Mouse (Mus musculus) embryo, embryonic 11 days (tissue): Measurements from ENCODE around the gene Smg1.

Experiments
- DNase-seq: peaks from one replicate; pipeline ENCODE4 v3.0.0-alpha.2; 2015

Smg1 gene

DNA sequence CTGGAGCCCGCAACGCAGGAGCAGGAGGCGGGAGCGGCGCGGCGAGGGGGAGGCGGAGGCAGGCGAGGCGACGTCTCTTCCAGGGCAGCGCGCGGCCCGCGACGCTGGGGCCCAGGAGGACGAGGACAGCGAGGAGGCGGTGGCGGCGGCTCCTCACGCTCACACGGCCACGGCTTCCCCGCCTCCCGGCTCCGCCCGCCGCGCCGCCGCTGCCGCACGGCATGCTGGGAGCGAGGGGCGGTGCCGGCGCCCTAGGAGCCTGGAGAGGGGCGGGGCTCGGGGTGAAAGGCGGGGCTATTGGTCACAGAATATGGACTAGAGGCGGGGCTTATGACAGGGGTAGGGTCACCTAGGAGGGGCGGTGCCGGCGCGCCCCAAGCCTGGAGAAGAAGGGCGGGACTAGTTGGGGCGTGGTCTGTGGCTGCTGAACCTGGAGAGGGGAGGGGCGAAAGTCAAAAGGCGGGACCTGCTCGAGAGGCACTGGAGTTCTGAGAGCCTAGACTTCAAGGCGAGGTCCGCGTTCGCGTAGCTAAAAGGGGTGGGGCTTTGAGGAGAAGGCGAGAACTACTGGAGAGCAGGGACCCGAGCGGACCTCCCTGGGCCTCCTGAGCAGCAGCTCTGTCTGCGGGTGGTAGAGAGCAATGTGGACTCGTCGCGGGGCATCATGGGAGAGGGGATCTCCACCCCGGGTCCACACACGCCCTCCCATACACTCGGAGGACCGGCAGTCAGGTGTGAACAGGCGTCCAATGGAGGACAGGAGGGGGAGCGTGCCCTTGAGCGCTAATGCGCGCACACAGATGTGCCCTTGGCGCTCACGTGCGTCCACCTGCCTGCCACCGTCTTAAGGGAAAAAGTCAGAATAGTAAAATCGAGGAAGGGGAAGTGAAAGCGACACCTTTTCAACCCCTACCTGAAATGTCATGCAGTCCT lies at the start of gene Smg1:
Smg1 (minus strand) TSS at position 218 of the 933 bp plus-strand sequence.
- DNase-seq, result peak; percentile 99

DNA sequence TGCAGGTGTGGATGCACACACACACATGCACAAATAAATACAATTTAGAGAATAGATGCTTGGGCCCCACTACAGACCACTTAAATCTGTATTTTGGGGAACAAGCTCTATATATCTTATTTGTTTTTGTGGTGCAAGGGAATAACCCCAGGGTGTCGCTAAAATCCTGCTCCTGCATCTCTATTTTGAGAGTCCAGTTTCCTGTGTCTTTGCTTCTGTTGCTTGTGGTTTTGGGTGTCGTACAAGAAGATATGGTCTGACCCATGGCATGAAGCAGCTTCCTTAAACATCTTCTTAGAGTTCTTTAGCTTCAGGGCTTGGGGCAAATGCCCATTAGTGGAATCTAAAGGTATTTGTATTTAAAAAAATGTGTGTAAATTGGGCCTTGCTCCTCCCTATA lies 39.7 kb upstream of the Smg1 start:
- no peak for DNase-seq

DNA sequence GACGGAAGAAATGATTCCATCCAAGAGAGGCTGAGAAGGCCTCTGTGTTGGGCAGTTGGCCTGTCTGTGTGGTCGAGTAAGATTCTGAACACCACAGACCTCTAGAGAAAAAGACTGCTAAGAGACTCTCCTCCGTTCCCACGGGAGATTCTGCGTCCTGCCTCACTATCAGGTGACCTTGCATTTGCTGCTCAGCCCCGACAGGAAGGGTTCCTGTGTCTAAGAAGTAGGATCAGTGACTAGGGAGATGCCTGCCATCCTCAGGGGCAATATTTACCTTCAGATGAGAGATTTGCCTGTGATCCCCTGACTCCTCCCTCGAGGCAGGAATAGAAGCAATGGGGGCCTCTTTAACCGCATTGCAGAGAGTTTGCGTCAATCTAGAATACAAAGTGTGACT lies 39.1 kb upstream of the Smg1 start:
- no peak for DNase-seq

DNA sequence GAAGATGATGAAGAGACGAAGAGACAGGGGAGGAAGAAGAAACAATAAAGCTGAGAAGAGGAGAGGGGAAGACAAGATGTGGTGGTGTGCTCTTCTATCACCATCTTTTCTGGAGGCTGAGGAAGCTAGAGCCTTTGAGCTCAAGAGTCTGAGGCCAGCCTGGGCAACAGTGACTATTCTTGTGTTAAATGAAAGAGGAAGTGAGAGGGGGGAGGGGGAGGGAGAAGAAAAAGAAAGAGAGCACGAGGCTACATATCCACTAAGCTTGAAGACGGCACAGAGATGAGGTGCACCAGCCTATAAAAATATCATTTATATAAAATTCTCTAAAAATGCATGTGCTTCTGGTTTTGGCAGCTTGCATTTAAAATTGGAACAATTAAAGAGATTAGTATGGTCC lies 36.1 kb upstream of the Smg1 start:
- no peak for DNase-seq

DNA sequence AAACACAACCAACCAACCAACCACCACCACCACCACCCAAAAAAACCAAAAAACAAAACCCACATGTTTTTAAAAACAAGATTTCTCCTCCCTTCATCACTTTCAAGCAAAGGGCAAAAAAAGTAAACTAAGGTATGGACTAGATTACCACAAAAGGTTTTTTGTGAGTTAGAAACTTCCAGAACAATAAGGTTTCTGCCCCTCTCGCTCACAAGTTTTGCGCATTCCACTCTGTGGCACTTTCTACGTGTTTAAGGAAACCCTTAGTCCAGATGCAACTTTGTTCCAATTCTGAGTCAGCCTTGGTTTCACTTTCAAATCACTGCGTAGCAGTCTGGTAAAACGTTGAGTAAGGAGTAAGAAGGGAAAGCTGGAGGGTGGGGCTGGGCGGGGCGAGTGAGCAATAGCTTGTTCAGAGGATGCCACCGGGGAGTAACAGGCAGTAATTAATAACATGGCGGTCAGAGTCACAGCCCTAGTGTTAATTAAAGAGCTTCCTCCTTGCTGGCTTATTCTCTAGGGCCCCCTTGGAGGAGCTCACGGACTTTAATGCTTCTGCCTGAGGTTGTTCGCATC lies 34.0 kb upstream of the Smg1 start:
- DNase-seq, result no peak

DNA sequence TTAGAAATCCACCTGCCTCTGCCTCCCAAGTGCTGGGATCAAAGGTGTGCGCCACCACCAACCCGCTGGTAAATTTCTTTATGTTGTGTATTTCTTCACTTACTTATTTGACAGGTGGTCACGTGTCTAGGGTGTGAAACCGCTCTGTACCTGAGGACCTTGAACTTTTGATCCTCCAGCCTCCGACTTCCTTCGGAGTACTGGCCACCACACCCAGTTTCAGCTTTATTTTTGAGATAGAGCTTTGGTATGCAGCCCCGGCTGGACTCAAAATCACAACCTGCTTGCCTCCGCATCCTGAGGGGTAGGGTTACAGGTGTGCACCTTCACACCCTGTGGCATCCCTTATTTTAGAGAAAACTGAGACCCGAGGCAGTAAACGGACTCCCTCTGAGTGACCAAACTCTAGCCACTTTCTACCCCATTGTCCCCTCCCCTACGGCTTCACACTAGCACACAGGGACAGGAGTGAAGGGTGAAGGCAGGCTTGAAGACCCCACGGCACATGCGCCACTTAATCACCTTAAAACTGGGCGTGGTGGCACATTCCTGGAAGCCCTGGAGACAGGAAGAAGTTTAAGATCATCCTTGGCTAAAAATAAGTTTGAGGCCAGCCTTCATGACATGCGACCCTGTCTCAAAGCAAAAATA lies 33.3 kb upstream of the Smg1 start:
- DNase-seq, result no peak

DNA sequence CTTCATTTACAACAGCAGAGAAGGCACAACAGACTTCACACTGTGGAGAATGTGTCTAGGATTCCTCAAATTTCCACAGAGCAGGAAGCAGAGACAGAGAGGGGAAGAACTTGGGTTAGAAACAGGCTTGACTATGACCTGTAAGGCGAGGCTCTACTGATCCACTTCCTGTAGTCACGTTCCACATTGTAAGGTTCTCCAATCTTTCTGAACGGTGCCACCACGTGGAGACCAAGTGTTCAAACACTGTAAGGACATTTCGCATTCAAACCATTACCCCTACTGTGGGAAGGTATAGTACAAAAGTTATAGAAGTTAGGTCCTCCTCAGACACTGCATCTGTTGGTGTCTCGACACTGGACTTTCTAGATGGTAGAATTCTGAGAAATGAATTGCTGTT lies 31.8 kb upstream of the Smg1 start:
- no peak for DNase-seq

DNA sequence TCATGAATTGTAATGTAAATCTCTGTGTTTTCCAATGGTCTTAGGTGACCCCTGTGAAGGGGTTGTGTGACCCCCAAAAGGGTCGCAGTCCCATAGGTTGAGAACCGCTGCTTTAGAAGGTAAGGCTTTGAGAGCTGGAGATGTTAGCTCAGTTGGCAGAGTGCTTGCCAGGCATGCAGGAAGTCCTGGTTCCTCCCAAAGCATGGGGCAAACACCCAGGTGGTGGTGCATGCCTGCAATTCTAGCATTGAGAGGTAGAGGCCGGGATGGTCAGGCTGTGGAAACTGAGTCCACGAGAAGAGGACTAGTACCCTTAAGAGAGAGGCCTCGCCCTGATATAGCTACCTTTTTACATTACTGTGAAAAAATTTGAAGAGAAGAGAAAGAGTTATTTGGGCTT lies 31.4 kb upstream of the Smg1 start:
- DNase-seq, result no peak

DNA sequence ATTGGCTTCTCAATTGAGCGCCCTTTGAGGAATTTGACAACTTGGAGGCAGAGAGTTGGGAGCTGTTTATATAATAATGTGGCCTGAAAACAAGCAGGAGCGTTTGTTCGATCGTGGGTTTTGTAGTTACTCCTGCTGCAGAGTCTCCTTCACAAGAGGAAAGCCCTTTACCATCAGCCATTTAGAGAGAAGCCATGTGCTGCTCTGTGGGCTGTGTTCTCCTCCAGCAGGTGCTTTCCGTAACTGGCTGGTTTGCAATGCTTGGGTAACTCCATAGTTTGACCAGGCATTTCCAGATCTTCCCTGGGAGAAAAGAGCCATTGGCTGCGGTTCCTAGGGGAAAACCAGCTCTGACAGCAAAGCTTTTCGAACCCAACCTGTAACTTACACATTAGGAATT lies 30.7 kb upstream of the Smg1 start:
- no peak for DNase-seq

DNA sequence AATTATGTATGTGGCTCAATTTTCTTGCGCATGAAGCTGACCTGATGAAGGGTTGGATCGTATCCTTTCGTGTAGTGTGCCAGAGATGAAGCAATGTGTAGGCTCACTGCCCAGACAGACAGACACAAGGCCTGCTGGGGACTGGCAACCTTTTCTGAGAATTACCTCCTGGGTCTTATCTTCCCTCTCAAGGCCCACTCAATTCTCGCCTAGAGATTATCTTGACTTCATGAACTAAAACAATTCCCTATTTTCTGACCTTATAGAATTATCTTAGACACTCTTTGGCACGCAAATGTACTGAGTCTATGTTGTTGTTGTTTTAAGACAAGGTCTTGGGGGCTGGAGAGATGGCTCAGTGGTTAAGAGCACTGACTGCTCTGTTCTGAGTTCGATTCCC lies 22.6 kb upstream of the Smg1 start:
- DNase-seq, result no peak

DNA sequence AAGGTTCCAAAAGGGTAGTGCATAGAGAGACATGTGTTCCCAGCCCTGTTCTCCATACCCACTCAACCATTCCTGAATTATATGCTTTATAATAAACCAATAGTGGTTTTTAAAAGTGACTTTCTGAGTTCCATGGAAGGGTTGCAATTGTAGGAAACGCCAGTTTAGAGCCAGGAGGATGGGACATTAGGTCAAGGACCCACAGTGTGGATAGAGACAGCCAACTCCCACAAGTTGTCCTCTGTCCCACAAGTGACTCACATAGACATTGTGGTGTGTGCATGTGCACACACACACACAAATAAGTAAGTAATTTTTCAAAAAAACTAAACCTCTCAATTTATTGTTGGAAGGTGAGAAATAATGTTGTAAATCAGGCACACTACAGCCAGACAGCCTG lies 20.1 kb upstream of the Smg1 start:
- no peak for DNase-seq

DNA sequence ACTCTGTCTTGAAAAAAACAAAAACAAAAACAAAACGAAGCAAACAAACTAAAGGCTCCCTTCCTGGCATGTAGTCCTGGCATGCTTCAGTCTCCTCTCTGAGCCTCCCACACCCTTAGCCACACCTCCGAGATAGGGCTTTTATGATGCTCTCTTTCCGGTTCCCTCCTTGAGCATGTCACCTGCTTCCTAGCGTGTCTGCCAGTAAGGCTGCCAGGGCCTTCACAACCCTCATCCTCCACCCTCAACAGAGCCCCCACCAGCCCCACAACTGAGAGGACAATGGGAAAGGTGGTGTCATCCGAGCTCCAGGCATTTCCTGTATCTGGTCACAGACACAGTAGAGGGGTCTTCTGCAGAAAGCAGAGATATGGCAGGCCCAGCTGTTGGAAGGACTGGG lies 18.9 kb upstream of the Smg1 start:
- DNase-seq, result no peak

DNA sequence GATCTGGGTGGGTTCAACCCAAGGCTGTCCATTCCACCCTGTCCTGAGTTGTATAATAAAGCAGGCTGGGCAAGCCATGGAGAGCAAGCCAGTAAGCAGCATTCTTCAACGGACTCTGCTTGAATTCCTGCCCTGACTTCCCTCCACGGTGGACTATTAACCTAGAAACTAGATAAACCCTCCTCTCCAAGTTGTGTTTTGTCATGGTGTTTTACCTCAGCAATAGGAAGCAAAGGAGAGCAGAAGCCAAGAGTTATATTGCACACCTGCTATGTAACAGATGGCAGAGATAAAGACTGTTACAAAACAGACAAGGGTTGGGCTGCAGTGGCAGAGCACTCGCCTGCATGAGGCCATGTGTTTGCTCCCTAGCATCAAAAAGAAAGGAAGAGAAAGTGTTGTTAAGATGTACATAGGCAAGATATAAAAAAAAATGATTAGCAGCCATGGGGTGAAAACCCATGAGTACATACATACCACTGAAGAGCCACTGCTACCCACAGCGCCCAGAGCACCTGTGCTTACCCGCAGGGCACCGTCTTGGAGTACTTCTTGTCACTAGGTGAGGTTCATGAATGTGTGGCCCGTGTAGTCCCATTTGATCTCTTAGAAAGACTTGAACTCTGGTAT lies 16.3 kb upstream of the Smg1 start:
- no peak for DNase-seq

DNA sequence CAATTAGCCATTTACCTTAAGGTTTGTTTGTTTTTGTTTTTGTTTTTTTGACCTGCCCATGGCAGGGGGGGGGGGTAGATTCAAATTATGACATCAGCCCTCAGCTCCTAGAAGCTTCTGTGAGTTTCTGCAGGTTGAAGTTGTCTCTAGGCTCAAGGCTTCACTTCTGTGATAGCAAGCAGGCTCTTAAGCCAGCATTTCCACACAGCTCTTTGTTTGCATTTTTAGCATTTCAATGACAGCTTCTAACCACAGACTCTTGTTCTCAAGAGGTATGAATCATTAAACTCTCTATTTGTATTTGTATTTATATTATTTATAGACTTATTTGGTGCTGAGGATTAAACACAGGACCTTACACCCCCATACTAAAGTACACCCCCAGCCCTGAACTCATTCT lies 15.0 kb upstream of the Smg1 start:
- DNase-seq, result no peak

DNA sequence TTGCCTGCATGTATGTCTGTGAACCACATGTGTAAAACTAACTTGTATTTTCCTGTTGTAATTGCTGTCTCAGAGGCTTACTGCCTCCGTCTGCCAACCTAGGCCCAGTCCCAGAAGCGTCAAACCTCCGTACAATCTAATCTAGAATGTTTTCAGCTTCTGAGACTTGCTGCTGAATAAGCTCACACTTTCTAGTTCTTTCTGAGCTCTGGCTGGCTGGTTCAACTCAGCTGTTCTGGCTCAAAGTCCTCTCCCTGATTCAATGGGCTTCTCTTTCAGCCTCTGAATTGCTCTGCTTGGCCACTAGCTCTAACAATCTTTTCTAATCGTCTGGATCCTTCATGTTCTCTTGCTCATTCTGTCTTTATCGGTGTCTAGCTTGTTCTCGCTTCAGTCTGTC lies 13.3 kb upstream of the Smg1 start:
- DNase-seq, result no peak

DNA sequence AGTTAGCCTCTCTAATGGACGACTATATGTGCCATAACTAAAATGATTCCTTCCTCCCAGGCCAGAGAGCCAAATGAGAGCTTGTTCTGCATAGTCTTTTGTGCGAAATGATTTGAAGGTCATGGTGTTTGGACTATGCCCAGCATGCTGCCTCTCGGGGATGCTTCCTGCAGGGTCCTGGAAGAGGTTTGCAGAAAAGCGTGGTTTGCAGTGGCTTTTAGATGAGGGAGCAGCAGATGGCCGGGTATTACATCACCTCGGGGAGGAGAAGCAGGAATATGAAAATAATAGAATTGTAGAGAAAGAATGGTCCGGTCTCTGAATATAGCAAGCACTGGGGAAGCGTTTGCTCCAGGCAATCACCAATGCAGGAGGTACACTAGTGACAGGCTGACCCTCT lies 11.0 kb upstream of the Smg1 start:
- no peak for DNase-seq

DNA sequence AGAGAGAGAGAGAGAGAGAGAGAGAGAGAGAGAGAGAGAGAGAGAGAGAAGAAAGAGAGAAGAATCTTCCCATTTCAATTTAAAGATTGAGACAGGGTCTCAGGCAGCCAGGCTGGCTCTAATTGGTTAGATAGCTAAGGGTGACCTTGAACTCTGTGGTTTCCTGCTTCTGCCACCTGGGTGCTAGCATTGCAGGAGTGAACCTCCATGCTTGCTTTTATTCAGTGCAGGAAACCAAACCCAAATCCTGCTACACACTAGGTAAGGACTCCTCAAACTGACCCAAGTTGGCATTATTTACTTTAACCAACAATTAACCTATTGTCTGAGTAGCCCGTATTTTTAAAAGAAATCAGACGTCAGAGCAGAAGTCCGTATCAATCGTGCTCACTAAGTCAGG lies 10.5 kb upstream of the Smg1 start:
- no peak for DNase-seq

DNA sequence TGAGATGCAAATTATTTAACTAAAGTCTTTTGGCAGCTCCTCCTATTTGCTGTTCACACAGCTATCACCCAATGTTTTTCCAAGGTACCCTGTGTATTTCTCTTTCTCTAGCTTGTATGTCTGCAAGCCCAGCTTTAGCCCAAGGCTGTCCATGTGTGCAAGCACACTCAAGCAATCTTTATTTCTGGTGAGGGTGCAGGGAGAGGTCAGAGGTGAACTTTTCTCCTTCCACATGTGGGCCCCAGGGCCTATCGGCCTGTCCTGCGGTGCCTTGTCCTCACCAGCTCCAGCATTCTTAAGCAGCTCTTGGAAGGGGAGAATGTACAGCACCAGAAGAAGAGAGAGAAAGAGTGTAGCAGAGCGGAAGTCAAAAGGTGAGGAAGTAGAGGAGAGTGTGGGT lies 9.5 kb upstream of the Smg1 start:
- no peak for DNase-seq

DNA sequence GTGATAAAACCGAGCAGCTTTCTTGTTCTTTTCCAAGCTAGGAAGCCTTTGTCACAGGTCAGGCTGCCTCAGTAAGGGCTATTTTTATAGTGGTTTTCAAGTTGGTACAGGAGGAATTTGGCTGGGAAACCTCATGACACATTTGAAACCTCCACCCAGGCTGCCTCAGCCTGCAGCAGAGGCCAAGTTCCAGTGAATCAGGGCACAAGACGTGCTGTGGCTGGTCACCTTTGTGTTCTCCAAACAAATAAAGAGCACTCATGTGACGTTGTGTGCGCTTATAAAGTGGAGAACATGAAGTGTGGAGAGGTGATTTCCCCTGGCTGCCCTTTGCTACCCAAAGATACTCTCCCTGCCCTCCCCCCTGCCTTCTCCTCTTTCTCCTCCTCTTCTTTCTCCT lies 8.9 kb upstream of the Smg1 start:
- peak; percentile 17 for DNase-seq

DNA sequence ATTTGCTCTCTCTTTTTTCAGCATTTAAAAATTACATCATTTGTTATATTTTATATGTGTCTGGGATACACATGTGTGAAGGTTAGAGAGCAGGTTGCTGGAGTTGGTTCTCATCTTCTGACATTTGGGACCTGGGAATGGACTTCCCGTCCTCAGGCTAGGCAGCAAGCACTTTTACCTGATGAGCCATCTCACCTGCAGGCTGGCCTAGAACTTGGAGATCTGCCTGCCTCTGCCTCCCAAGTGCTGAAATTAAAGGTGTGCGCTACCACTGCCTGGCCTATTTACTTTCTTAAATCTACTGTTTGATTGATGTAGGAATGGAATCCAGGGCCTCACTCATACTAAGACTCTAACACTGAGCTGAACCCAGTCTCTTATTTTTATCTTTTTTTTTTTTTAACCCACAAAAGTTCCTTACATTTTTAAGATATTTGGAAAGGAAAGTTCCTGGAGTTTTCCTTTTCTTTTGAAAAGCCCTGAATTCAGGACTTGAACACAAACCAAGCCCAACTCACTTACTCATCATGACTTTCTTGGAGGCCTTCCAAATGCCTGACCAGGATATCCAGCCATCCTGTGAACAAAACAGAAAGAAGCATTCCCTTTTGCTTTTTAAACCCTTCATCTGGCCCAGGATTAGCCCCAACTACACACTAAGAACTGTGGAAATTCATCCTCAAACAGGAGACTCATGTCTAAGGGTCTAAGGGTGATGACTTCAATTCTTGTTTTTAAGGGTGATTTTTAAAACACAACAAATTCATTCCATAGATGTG lies 8.1 kb upstream of the Smg1 start:
- no peak for DNase-seq

DNA sequence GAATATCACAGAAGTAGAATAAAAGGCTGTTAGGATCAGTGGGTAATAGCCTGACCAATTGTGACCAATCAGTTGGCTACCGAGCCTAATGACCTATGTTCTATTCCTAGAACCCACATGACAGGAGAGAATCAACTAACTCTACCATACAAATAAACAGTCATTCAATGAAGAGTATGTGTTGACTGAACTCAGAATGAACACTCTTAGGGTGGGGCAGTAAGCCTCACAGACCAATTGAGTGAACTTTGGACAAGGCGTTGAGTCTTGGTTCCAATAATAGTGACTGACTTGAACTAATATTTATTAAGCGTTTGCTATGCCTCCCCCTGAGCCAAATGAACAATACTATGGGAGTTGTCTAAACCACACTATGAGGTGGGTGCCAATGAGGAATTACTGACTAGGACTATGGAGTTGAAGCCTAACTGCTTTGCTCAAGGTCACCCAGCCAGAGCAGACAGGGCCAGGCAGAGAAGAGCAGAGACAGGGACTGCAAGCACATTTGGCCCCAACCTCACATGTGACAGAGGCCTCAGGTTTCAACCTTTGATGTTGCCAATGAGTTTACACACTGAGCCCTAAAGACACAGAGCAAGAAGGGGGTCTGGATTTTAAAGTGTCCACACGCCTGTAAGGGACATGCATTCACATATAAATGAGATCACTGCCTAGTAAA lies 7.2 kb upstream of the Smg1 start:
- DNase-seq, result no peak

DNA sequence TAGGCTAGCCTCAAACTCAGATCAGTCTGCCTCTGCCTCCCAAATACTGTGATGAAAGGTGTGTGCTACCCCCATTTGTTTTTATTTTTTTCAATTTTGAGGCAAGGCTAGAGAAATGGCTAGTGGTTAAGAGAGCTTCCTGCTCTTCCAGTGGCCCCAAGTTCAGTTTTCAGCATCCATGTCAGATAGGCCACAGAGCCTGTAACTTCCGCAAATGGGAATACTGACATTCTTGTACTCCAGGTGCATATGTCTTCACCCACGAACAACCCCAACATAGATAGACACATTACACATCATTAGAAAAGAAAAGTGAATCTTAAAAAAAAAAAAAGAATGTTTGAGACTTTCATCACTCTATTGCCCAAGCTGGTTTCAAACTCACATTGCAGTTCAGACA lies 6.1 kb upstream of the Smg1 start:
- no peak for DNase-seq
